Mouse (Mus musculus): ENCODE results near the gene Gm11361. TPM values are rescaled to one million over a fixed set of nuclear protein-coding genes. Genes with fewer than 3 reads are reported as not detected.

Gm11361 gene
- 0.95 TPM for polyA plus RNA-seq (2015; fragmentation: Illumina TruSeq; extraction: RNeasy Lipid Tissue Mini Kit (QIAGEN cat#74804); ENCODE audit: insufficient read depth, low replicate concordance)

DNA sequence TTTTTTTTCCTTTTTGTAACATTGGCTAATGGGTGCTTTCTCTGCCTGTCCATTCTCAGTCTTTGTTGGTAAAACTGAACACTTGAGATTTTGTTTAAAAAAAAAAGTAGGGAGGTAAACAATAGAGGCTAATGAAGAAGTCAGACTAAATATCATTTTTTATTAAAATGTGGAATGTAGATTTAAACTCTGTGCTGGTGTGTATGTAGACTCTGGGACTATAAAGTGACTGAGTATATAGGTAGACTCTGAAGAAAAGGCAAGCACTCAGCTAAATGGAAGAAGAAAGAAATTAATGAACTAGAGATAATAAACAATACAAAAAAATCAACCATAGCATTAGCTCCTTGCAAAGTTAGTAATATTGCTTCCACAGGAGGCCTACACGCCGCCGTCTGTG lies at the start of gene Gm11361:
TSS of gene Gm11361 (plus strand) at position 301 of the 400 bp plus-strand sequence.

Other genes with a start within 250 kb of the Gm11361 start
- not detected for gene Prl4a1, start 241.3 kb upstream of the Gm11361 start, polyA plus RNA-seq (2015; fragmentation: Illumina TruSeq; extraction: RNeasy Lipid Tissue Mini Kit (QIAGEN cat#74804); ENCODE audit: insufficient read depth, low replicate concordance)
- not detected for gene Prl5a1, start 115.0 kb upstream of the Gm11361 start, polyA plus RNA-seq (2015; fragmentation: Illumina TruSeq; extraction: RNeasy Lipid Tissue Mini Kit (QIAGEN cat#74804); ENCODE audit: insufficient read depth, low replicate concordance)